Comparison of ENCODE assay signal across 13 mouse cellular contexts in genomic region chrX:99141900-99142299, GRCm38 (mm10). TPM values are rescaled to one million over a fixed set of nuclear protein-coding genes. Genes with fewer than 3 reads are reported as not detected.
DNase-seq lines count a peak whose midpoint lies in the region; ATAC-seq and TF ChIP-seq lines count a peak whose summit lies in the region.
"Had no signal": no experiment of that assay in that cellular context is flagged by ENCODE, and none has a peak within 500 bp of the region (broad histone marks: within the 10 kb centered on the region; RNA-seq: fewer than 3 reads in every experiment).

No protein-coding gene starts in this region.

- no peaks in the 10 kb centered on the region for H3K36me3 ChIP-seq in lung, postnatal 0 days (ENCODE audit: insufficient read depth, low read length)
- H3K36me3 ChIP-seq in forebrain, embryonic 14.5 days (ENCODE audit: control insufficient read depth, insufficient read depth, low read length) = peaks cover 20% of the 10 kb centered on the region
- peaks cover 19% of the 10 kb centered on the region; the same call in 1 of the 2 replicates for H3K36me3 ChIP-seq in limb, embryonic 12.5 days
- no peaks in the 10 kb centered on the region for H3K36me3 ChIP-seq in stomach, embryonic 16.5 days (ENCODE audit: control insufficient read depth, insufficient read depth, low read length)

- peak overlapping the region; percentile 11; the same call in 1 of the 2 replicates for H3K27ac ChIP-seq in lung, postnatal 0 days (ENCODE audit: low read length)
- peak overlapping the region; percentile 80 for H3K27ac ChIP-seq in forebrain, embryonic 14.5 days (ENCODE audit: low read depth, low read length)
- H3K27ac ChIP-seq in limb, embryonic 12.5 days = no peak overlapping the region
- no peak overlapping the region for H3K27ac ChIP-seq in stomach, embryonic 16.5 days (ENCODE audit: low read length)
- H3K27ac ChIP-seq: heart, adult 2 months; liver, embryonic 14.5 days had no signal

- ATAC-seq in lung, postnatal 0 days = no peak
- no peak for ATAC-seq in forebrain, embryonic 14.5 days
- ATAC-seq in limb, embryonic 12.5 days (ENCODE audit: insufficient number of reproducible peaks, insufficient read depth, low FRiP score, low TSS enrichment, low read depth) = no peak
- ATAC-seq in stomach, embryonic 16.5 days (ENCODE audit: insufficient read depth, low FRiP score) = no peak
- ATAC-seq in erythroblast, adult 5-6 weeks (replicated peaks; ENCODE audit: low FRiP score, poor library complexity, severe bottlenecking) = no peak
- ATAC-seq: inflammation-experienced regulatory T-cells, adult 6 months had no signal

- TF ChIP-seq CTCF in lung, postnatal 0 days (IDR thresholded peaks at IDR 0.05) = no peak

- no peak for DNase-seq in lung, postnatal 0 days (ENCODE audit: low spot score)
- DNase-seq in lung, postnatal 4 days = no peak
- no peak for DNase-seq in forebrain, embryonic 14.5 days (ENCODE audit: low spot score)
- DNase-seq in heart, postnatal 4 days = no peak
- DNase-seq: cerebellum, postnatal 25 days; layer of hippocampus, postnatal 36 days; thymus, adult 2 months had no signal

- H3K4me3 ChIP-seq in lung, postnatal 0 days (ENCODE audit: low read depth, low read length) = no peak overlapping the region
- peak overlapping the region; percentile 64 for H3K4me3 ChIP-seq in forebrain, embryonic 14.5 days (ENCODE audit: low read depth, low read length)
- 0 out of 2 replicates have a peak overlapping the region, but pooled peaks have one; percentile 18 for H3K4me3 ChIP-seq in limb, embryonic 12.5 days (replicated peaks)
- H3K4me3 ChIP-seq in stomach, embryonic 16.5 days (replicated peaks; ENCODE audit: low read length) = no peak overlapping the region
- H3K4me3 ChIP-seq: heart, adult 2 months had no signal

- H3K9me3 ChIP-seq in lung, postnatal 0 days (ENCODE audit: low read length) = no peaks in the 10 kb centered on the region
- H3K9me3 ChIP-seq in forebrain, embryonic 14.5 days (replicated peaks; ENCODE audit: control insufficient read depth, low read length) = no peaks in the 10 kb centered on the region
- H3K9me3 ChIP-seq in limb, embryonic 12.5 days = no peaks in the 10 kb centered on the region
- H3K9me3 ChIP-seq in stomach, embryonic 16.5 days (replicated peaks; ENCODE audit: control insufficient read depth, low read length) = no peaks in the 10 kb centered on the region

- H3K9ac ChIP-seq in lung, postnatal 0 days (replicated peaks; ENCODE audit: low read depth) = no peak overlapping the region
- peak overlapping the region; percentile 96 for H3K9ac ChIP-seq in forebrain, embryonic 14.5 days (ENCODE audit: low read length)
- H3K9ac ChIP-seq in limb, embryonic 12.5 days (replicated peaks) = no peak overlapping the region
- no peak overlapping the region for H3K9ac ChIP-seq in stomach, embryonic 16.5 days (ENCODE audit: low read length)
- H3K9ac ChIP-seq: liver, embryonic 14.5 days had no signal

- H3K4me1 ChIP-seq in lung, postnatal 0 days (ENCODE audit: insufficient read depth, low read depth, low read length) = no peaks in the 10 kb centered on the region; the same call in 1 of the 2 replicates
- H3K4me1 ChIP-seq in forebrain, embryonic 14.5 days (ENCODE audit: control insufficient read depth, insufficient read depth, low read length) = peaks cover 27% of the 10 kb centered on the region
- H3K4me1 ChIP-seq in limb, embryonic 12.5 days (replicated peaks) = peaks cover 33% of the 10 kb centered on the region
- H3K4me1 ChIP-seq in stomach, embryonic 16.5 days (ENCODE audit: control insufficient read depth, insufficient read depth, low read length) = peaks cover 26% of the 10 kb centered on the region; the same call in 1 of the 2 replicates

- H3K27me3 ChIP-seq in lung, postnatal 0 days (replicated peaks; ENCODE audit: insufficient read depth, low read length) = no peaks in the 10 kb centered on the region
- H3K27me3 ChIP-seq in forebrain, embryonic 14.5 days (replicated peaks; ENCODE audit: control insufficient read depth, insufficient read depth, low read length) = no peaks in the 10 kb centered on the region
- peaks cover 65% of the 10 kb centered on the region for H3K27me3 ChIP-seq in limb, embryonic 12.5 days
- H3K27me3 ChIP-seq in stomach, embryonic 16.5 days (ENCODE audit: control insufficient read depth, insufficient read depth, low read length) = peaks cover 7% of the 10 kb centered on the region; the same call in 1 of the 2 replicates

- TF ChIP-seq EP300 in lung, postnatal 0 days (IDR thresholded peaks at IDR 0.05) = no peak

- peak overlapping the region; percentile 61; the same call in 1 of the 2 replicates for H3K4me2 ChIP-seq in lung, postnatal 0 days (replicated peaks; ENCODE audit: low read depth, low read length)
- peak overlapping the region; percentile 75 for H3K4me2 ChIP-seq in forebrain, embryonic 14.5 days (ENCODE audit: low read length)
- peak overlapping the region; percentile 77 for H3K4me2 ChIP-seq in limb, embryonic 12.5 days
- H3K4me2 ChIP-seq in stomach, embryonic 16.5 days (ENCODE audit: low read depth, low read length) = peak overlapping the region; percentile 54; the same call in 1 of the 2 replicates

RNA-seq across cellular contexts. Expression of gene Efnb1, which starts 6.0 kb away (rescaled TPM):
- polyA plus RNA-seq in lung, postnatal 0 days (2015; fragmentation: Nextera tagmentation; extraction: Ambion mirVana) = 45.6 and 53.0 TPM in 2 replicates
- 44.4 and 46.5 TPM in 2 replicates for polyA plus RNA-seq in forebrain, embryonic 14.5 days (2014; fragmentation: Nextera tagmentation; extraction: Ambion mirVana)
- 58.3 and 62.7 TPM in 2 replicates for polyA plus RNA-seq in limb, embryonic 12.5 days (2016; fragmentation: Nextera tagmentation; extraction: Ambion mirVana)
- polyA plus RNA-seq in stomach, embryonic 16.5 days (2015; fragmentation: Nextera tagmentation; extraction: Ambion mirVana) = 15.6 and 18.9 TPM in 2 replicates
- total RNA-seq in erythroblast, adult 5-6 weeks (2015; ENCODE audit: low replicate concordance) = 0.21 TPM in 1 of 2 replicates, not detected in the other
- total RNA-seq in erythroblast, adult 5-6 weeks (2017; ENCODE audit: low replicate concordance) = 0.28 TPM in 1 of 2 replicates, not detected in the other
- total RNA-seq in heart, postnatal 4 days (2021) = 10 to 100 TPM; 25.9 to 29.8 TPM

Comparison
In these comparisons a context has a peak if more than half of its experiments do, and no peak if none do; other contexts are left out.
1. H3K27ac ChIP-seq: peak in lung, postnatal 0 days (single experiment) and forebrain, embryonic 14.5 days (single experiment); none in limb, embryonic 12.5 days (single experiment) and stomach, embryonic 16.5 days (single experiment).
2. H3K4me3 ChIP-seq: peak in forebrain, embryonic 14.5 days (single experiment) and limb, embryonic 12.5 days (single experiment); none in lung, postnatal 0 days (single experiment) and stomach, embryonic 16.5 days (single experiment).
3. Peak in every context shown above with its lines, with median percentiles within 50 percentile points of each other: H3K4me2 ChIP-seq.